Mouse (Mus musculus) megakaryocyte, embryonic 14.5 days (primary cell): ENCODE data around the gene Tfeb.

ENCODE experiments used
- FLI1 ChIP-seq: IDR thresholded peaks from 2 replicates; pipeline ENCODE4 v1.6.1; 2012; ENCODE audit warnings: low read length, inconsistent platforms, mixed read lengths
- GATA1 ChIP-seq: IDR thresholded peaks from 3 replicates; pipeline ENCODE4 v1.6.1; 2012; ENCODE audit warnings: mixed read lengths, low read length, inconsistent platforms, borderline replicate concordance

DNA sequence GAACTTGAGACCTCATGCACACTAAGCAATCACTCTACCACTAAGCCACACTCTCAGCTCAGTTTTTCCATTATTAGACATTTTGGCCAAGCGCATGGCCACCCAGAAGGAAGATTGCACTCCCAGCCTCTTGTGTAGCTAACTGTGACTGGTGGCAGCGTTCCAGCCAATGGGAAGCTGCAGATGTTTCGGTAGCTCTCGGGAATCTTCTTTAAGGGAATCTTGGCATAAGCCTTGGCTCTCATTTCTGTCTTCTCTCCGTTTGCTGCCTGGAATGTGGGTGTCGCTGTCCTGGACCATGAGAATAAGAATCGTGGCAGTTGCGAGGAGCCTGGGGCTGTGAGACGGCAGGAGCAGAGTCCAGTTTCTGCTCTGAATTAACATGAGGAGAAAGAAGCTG is 69.4 kb downstream of the Tfeb start:
- TF ChIP-seq GATA1 (no peak), FLI1 (no peak)
